ENCODE assay signal across 9 mouse cellular contexts in genomic region chr4:62889708-62890107, GRCm38 (mm10).
DNase-seq lines count a peak whose midpoint lies in the region; ATAC-seq and TF ChIP-seq lines count a peak whose summit lies in the region.
"Had no signal": no experiment of that assay in that cellular context is flagged by ENCODE, and none has a peak within 500 bp of the region (broad histone marks: within the 10 kb centered on the region; RNA-seq: fewer than 3 reads in every experiment).

No protein-coding gene starts in this region.

- peak; percentile 23 for DNase-seq in gastrocnemius, postnatal 10 days
- DNase-seq in gastrocnemius, adult 8-10 months (ENCODE audit: low spot score in 2 of 2) = no peak
- DNase-seq in B cell, adult 2 months = peak; percentile 34 to 42
- peak; percentile 28 to 53 for DNase-seq in adrenal gland, postnatal 36 days
- peak; percentile 47 for DNase-seq in forelimb bud, embryonic 11.5 days (ENCODE audit: low read depth, low spot score)
- peak in 1 of 3 experiments; percentile 1 for DNase-seq in liver, embryonic 14.5 days (ENCODE audit: low read depth in 3 of 3, low spot score in 3 of 3)
- DNase-seq in retina, embryonic 14.5 days (ENCODE audit: low spot score) = peak; percentile 80
- no peak for DNase-seq in layer of hippocampus, adult 9-10 months (ENCODE audit: low spot score)

- H3K36me3 ChIP-seq in liver, embryonic 14.5 days (replicated peaks; ENCODE audit: control insufficient read depth, insufficient read depth, low read depth) = no peaks in the 10 kb centered on the region
- H3K36me3 ChIP-seq: limb, embryonic 13.5 days had no signal

- no peaks in the 10 kb centered on the region for H3K9me3 ChIP-seq in liver, embryonic 14.5 days (ENCODE audit: control insufficient read depth, low read length)
- H3K9me3 ChIP-seq: limb, embryonic 13.5 days had no signal

- no peak overlapping the region for H3K4me2 ChIP-seq in liver, embryonic 14.5 days (ENCODE audit: low read depth)
- H3K4me2 ChIP-seq: limb, embryonic 13.5 days had no signal

- TF ChIP-seq EP300 in liver, embryonic 14.5 days (IDR thresholded peaks at IDR 0.05; ENCODE audit: low read depth) = no peak

- no peak overlapping the region for H3K27ac ChIP-seq in liver, embryonic 14.5 days
- H3K27ac ChIP-seq: limb, embryonic 13.5 days had no signal

- 40% methylated on average over 4 of the region's 4 CpGs for WGBS in liver, embryonic 14.5 days (ENCODE audit: insufficient replicate concordance)

- TF ChIP-seq CTCF in liver, embryonic 14.5 days (IDR thresholded peaks at IDR 0.05; ENCODE audit: low read depth) = peak; percentile 81

- no peak overlapping the region for H3K4me3 ChIP-seq in liver, embryonic 14.5 days (ENCODE audit: insufficient read depth in 1 of 2, low read depth in 2 of 2, low read length in 2 of 2)
- H3K4me3 ChIP-seq: limb, embryonic 13.5 days had no signal

- H3K4me1 ChIP-seq in liver, embryonic 14.5 days (replicated peaks; ENCODE audit: control insufficient read depth in 2 of 2, insufficient read depth in 2 of 2, low read length in 1 of 2) = no peaks in the 10 kb centered on the region

- H3K9ac ChIP-seq in liver, embryonic 14.5 days (replicated peaks) = no peak overlapping the region
- H3K9ac ChIP-seq: limb, embryonic 13.5 days had no signal

- H3K27me3 ChIP-seq in liver, embryonic 14.5 days (ENCODE audit: control insufficient read depth, insufficient read depth, low read length) = no peaks in the 10 kb centered on the region

- ATAC-seq in liver, embryonic 14.5 days (ENCODE audit: insufficient read depth) = no peak

Comparison
In these comparisons a context has a peak if more than half of its experiments do, and no peak if none do; other contexts are left out.
1. DNase-seq: peak in gastrocnemius, postnatal 10 days (single experiment), B cell, adult 2 months (2 of 2), adrenal gland, postnatal 36 days (2 of 2), forelimb bud, embryonic 11.5 days (single experiment) and retina, embryonic 14.5 days (single experiment); none in gastrocnemius, adult 8-10 months (0 of 2) and layer of hippocampus, adult 9-10 months (single experiment).